Mouse (Mus musculus): ENCODE measurements around the gene Gm49369.
A peak's percentile ranks its signal among the peaks of the same experiment; 100 is the strongest.
"Not testable (repeated sequence)": the region's sequence is repeated elsewhere in the genome, so short reads cannot be mapped to it uniquely, and the experiment has no call there.

Gm49369 gene

GRCm38 (mm10) chr7:142371768-142372661 is 10.5 kb downstream of the Gm49369 start:
- DNase-seq (ENCODE audit: low spot score in 2 of 2): no peak

- peak; percentile 39 to 53 for DNase-seq (ENCODE audit: low spot score in 2 of 2)
These were observed 11.1 kb downstream of the Gm49369 start for GRCm38 (mm10) chr7:142371398-142371767.

- DNase-seq (ENCODE audit: low spot score in 2 of 2): no peak
These were observed 11.5 kb downstream of the Gm49369 start for GRCm38 (mm10) chr7:142370937-142371336.

DNA sequence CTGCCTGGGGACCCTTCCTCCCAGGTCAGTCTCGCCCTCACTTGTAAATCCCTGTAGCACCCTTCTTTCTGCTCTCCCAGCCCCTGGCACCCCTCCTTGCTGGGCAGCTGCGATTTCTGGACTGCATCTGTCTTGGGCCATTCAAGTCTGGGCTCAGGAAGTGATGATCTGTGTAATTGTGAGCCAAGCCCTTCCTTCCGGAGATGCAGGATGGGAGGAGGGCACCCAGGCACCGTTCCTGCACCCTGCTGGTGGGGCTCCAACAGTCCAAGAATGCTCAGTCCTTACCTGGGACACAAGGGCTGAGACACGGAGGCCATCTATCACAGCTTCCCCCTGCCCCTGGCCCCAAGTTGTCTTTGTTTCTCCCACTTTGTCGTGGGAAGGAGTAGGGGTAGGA is 12.6 kb downstream of the Gm49369 start:
- DNase-seq (ENCODE audit: low spot score in 2 of 2): no peak

DNA sequence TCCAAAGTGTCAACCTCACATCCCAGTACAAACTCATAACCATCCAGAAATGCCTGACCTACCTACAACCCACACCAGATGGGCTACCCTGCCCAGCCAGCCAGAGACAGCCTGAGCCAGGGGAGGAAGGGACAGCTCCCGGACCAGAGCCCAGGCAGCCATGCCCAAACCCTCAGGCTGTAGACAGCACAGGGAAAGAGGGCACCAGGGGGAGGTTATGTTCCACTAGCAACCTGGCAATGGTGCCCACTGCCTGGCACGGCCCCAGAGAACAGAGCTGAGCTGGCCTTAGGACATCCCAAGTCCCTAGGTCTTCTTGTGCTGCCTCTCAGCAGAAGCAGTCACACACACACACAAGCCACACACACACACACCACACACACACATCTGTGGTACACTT is 13.6 kb downstream of the Gm49369 start:
- no peak for DNase-seq (ENCODE audit: low spot score in 2 of 2)

GRCm38 (mm10) chr7:142363107-142363506 is 19.4 kb downstream of the Gm49369 start:
- DNase-seq (ENCODE audit: low spot score in 2 of 2): no peak

GRCm38 (mm10) chr7:142360743-142361142 is 21.7 kb downstream of the Gm49369 start:
- DNase-seq (ENCODE audit: low spot score in 2 of 2): no peak

DNA sequence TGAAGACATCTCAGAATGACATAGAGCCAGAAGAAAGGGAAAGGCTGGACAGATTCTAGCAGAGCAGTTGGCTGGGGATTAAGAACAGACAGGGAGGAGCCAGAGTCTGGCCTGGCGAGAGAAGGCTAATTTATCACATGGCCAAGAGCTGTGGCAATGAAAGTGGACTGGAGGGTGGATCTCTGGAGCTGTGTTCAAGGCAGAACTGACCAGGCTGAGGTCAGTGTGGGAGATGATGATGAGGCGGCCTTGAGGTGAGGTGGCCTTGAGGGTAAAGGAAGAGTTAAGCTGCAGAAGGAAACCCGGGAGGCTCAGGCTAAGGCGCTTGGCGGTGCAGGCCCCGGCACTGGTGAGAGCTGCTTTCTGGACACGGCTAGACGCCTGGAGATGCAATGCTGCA is 23.3 kb downstream of the Gm49369 start:
- DNase-seq (ENCODE audit: low spot score in 2 of 2): no peak

DNA sequence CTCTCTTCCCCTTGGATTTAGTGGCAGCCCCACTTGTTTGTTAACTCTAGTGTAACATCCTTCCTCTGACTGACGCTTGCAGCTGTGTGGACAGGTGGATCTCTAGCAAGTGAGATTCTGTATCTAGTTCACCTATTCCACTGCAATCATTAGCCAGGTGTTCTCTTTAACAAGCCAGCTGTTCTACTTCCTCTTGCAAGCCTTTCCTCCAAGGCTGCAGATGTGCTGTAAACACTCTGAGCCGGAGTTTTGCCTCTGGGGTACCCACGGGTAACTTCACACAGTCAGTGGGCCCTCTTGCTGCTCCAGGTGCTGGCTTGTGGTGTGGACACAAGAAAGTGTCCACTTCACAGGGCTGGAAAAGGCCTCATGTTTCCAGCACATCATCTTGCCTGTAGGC is 24.9 kb downstream of the Gm49369 start:
- DNase-seq (ENCODE audit: low spot score in 2 of 2): no peak

- no peak for DNase-seq (ENCODE audit: low spot score in 2 of 2)
These were observed 27.7 kb downstream of the Gm49369 start for GRCm38 (mm10) chr7:142354661-142355233.

DNA sequence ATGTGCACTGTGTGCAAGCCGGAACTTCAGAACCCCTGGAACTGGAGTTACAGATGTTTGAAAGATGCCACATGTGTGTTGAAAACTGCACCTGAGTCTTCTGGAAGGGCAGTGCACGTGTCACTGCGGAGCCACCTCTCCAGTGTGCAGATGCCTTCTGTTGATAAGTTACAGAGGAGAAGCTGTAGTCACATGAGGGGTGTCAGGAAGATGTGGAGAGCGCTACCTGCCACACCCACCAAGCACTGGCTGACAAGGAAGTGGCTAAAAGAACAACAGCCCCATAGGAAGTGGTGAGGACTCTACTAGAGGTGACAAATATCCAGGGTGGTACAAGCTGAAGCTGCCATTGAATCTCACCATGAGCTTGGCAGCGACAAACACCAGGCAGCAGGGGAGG is 28.6 kb downstream of the Gm49369 start:
- no peak for DNase-seq (ENCODE audit: low spot score in 2 of 2)

- no peak for DNase-seq (ENCODE audit: low spot score in 2 of 2)
These were observed 30.9 kb downstream of the Gm49369 start for GRCm38 (mm10) chr7:142351569-142351968.

DNA sequence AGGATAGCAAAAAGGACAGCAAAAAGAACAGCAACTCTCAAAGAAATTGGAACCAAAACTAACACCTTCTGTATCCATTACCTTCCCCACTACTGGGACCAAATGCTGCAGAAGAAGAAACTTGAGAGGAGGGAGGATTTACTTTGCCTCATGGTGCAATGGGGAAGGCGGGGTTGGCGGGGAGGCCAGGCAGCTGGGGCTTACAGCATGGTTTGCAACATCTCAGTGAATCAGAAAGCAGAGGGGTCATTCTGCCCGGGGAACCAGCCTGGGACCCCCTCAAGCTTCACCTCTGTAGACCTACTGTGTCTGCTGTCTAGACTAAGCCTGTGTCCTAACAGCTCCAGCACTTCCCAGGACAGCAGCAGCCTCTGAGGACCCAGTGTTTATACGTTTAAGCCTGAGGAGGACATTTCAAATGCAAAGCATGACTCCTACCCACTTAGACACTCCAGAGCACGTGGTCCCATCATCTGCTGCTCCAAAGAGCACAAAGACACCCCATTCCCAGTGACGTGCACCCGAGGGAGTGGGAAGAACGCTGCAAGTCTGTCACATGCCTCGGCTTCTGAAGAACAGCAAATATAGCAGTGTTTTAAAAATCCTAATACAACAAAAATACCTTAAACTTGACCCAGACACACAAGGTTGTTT is 33.0 kb downstream of the Gm49369 start:
- DNase-seq (ENCODE audit: low spot score in 2 of 2): no peak

DNA sequence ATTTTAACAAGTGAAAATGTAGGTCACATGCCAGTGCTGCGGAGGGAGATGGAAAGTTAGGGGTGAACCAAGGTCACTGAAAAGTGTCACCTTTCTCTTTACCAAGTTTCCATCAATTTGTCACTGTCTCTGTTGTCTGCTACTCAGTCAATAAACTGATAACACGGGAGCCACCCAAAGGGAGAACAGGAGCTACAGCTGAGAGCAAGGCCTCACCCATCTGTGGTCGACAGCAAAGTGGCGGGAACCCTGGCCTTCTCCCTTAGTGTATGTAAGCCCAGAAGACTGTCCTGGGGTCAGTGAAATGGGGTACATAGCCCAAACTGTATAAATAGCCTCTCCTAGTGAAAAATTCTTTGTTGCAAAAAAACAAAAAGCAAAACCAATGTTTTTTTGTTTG is 34.9 kb downstream of the Gm49369 start:
- DNase-seq (ENCODE audit: low spot score in 2 of 2): no peak

- DNase-seq (ENCODE audit: low spot score in 2 of 2): no peak
These were observed 40.2 kb downstream of the Gm49369 start for GRCm38 (mm10) chr7:142342247-142342640.

GRCm38 (mm10) chr7:142341564-142342246 is 40.8 kb downstream of the Gm49369 start:
- DNase-seq (ENCODE audit: low spot score in 2 of 2): no peak

GRCm38 (mm10) chr7:142340269-142340970 is 42.0 kb downstream of the Gm49369 start:
- no peak for DNase-seq (ENCODE audit: low spot score in 2 of 2)

- DNase-seq (ENCODE audit: low spot score in 2 of 2): no peak
These were observed 47.3 kb downstream of the Gm49369 start for GRCm38 (mm10) chr7:142335151-142335550.

- DNase-seq (ENCODE audit: low spot score in 2 of 2): peak; percentile 87 to 91
These were observed 48.2 kb downstream of the Gm49369 start for GRCm38 (mm10) chr7:142334246-142334645.

GRCm38 (mm10) chr7:142332741-142333140 is 49.7 kb downstream of the Gm49369 start:
- not testable (repeated sequence) for DNase-seq (ENCODE audit: low spot score in 2 of 2)

DNA sequence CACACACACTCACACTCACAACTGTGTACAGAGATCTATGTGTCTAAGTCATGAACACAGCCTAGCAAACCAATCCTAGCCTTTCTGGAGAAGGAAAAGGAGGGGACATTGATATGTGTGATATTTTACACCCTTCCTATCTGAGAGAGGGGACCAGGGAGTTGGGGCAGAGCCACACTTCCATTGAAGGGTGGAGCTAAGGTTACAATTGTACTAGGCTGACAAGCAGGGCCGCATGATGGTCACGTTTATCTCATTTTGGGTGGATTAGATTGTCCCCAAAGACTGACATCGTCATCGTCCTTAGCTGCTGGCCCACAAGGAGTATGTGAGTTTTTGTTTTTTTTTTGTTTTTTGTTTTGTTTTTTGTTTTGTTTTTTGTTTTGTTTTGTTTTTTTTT is 51.2 kb downstream of the Gm49369 start:
- DNase-seq (ENCODE audit: low spot score in 2 of 2): no peak

DNA sequence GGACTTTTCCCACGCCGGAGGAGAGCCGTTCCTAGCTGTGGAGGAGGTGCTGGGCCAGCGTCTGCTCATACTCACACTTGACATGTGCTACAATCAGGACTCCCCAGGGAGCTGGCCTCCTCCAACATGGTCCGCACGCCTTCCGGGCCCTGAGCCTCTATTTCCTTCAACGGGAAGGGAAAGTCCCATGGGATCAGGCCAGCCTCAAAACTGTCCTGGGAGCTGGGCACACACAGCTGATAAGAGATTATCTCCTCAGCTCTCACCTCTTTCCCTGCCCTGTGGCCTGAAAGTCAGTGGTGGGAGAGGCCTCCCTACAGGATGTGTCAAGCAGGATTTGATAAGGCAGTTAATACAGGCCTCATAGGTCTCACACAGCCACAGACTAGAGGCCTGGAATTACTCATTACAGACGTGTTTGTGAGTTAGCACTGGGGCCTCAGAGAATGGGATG is 52.2 kb downstream of the Gm49369 start:
- DNase-seq (ENCODE audit: low spot score in 2 of 2): no peak

Data from frontal cortex, postnatal 25 days (tissue).